Mouse (Mus musculus) stomach, embryonic 16.5 days (tissue): ENCODE measurements around the gene Gna13. TPM values are rescaled to one million over a fixed set of nuclear protein-coding genes. Genes with fewer than 3 reads are reported as not detected.
A peak's percentile ranks its signal among the peaks of the same experiment; 100 is the strongest.

ENCODE experiments used
- ATAC-seq: fragments of 200-750 bp; cut with Nextera tagmentation; 2 replicates; pipeline ENCODE4 v1.8.0; 2017; ENCODE audit warnings: moderate number of reproducible peaks, moderate TSS enrichment; ENCODE audit not compliant: insufficient read depth, low FRiP score
- H3K27ac ChIP-seq: fragments of 300-500 bp; sonication (generic); 2 replicates; pipeline ENCODE4 v1.5.1; 2014; ENCODE audit warnings: low read length
- H3K27me3 ChIP-seq: fragments of 300-500 bp; sonication (generic); 2 replicates; pipeline ENCODE4 v1.6.1; 2014; ENCODE audit warnings: low read length, control low read depth, mixed read lengths; ENCODE audit not compliant: control insufficient read depth, insufficient read depth
- H3K36me3 ChIP-seq: fragments of 300-500 bp; sonication (generic); 2 replicates; pipeline ENCODE4 v1.6.1; 2014; ENCODE audit warnings: low read length; ENCODE audit not compliant: control insufficient read depth, insufficient read depth
- H3K4me1 ChIP-seq: fragments of 300-500 bp; sonication (generic); 2 replicates; pipeline ENCODE4 v1.6.1; 2014; ENCODE audit warnings: low read length, control low read depth, mixed read lengths; ENCODE audit not compliant: control insufficient read depth, insufficient read depth
- H3K4me2 ChIP-seq: fragments of 300-500 bp; sonication (generic); 2 replicates; pipeline ENCODE4 v1.6.1; 2014; ENCODE audit warnings: low read depth, low read length, mixed read lengths
- H3K4me3 ChIP-seq: fragments of 300-500 bp; sonication (generic); replicated peaks from 2 replicates; pipeline ENCODE4 v1.5.1; 2014; ENCODE audit warnings: mild to moderate bottlenecking, low read length
- H3K9ac ChIP-seq: fragments of 300-500 bp; sonication (generic); 2 replicates; pipeline ENCODE4 v1.6.1; 2014; ENCODE audit warnings: low read length
- H3K9me3 ChIP-seq: fragments of 300-500 bp; sonication (generic); replicated peaks from 2 replicates; pipeline ENCODE4 v1.6.1; 2016; ENCODE audit warnings: low read length, control low read depth; ENCODE audit not compliant: control insufficient read depth
- WGBS: fragments of 180-500 bp; shearing (Covaris S2); extraction: QIAGEN DNeasy Blood & Tissue Kit; methylation state at CpG from one replicate; pipeline ENCODE4 v1.1.7; 2014; 5-methylcytosine and 5-hydroxymethylcytosine counted together
- polyA plus RNA-seq: library from polyadenylated mRNA; unstranded; fragments of >200 nt; fragmentation: Nextera tagmentation; extraction: Ambion mirVana; gene quantifications from 2 replicates; pipeline ENCODE4 v1.2.1, GENCODE M21; 2015

Gna13 gene
- polyA plus RNA-seq, 1 experiment from 2014 or later, result 28.8 TPM

- H3K4me2 ChIP-seq, result no peak overlapping the region
- no peak overlapping the region for H3K27ac ChIP-seq
- no peak overlapping the region for H3K9ac ChIP-seq
- H3K36me3 ChIP-seq, result no peaks in the 10 kb centered on the region
- no peak for ATAC-seq
- no peaks in the 10 kb centered on the region for H3K27me3 ChIP-seq
- 75% methylated on average over 14 of the region's 14 CpGs for WGBS
- no peaks in the 10 kb centered on the region for H3K4me1 ChIP-seq
- peaks cover 4% of the 10 kb centered on the region; the same call in 1 of the 2 replicates for H3K9me3 ChIP-seq
- no peak overlapping the region for H3K4me3 ChIP-seq
Measured at GRCm38 (mm10) chr11:109420567-109420962, 57.9 kb downstream of the Gna13 start.

DNA sequence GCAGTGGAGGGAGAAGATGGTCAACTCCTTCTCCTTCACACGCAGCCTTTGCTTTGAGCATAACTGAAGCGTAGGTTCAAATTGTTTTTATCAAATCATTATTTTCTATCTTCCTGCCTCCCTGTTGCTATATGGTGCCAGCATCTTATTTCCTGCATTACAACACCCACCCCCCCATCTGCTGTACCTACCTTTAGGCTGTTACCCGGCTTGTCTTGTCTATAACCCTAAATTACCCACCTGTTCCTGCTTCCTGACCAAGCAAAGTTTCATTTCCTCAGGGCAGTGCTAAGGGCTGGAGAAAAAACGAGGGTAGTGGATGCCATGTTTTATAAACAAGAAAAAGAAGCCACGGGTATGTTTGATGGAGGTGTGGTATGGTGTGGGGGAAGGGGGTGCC, 58.6 kb downstream of the Gna13 start:
- no peak for ATAC-seq
- WGBS, result 78% methylated on average over 5 of the region's 5 CpGs
- Histone ChIP-seq H3K9me3 (peaks cover 4% of the 10 kb centered on the region; the same call in 1 of the 2 replicates), H3K27me3 (no peaks in the 10 kb centered on the region), H3K27ac (no peak overlapping the region), H3K9ac (no peak overlapping the region), H3K36me3 (no peaks in the 10 kb centered on the region), H3K4me2 (no peak overlapping the region), H3K4me1 (no peaks in the 10 kb centered on the region), H3K4me3 (no peak overlapping the region)

DNA sequence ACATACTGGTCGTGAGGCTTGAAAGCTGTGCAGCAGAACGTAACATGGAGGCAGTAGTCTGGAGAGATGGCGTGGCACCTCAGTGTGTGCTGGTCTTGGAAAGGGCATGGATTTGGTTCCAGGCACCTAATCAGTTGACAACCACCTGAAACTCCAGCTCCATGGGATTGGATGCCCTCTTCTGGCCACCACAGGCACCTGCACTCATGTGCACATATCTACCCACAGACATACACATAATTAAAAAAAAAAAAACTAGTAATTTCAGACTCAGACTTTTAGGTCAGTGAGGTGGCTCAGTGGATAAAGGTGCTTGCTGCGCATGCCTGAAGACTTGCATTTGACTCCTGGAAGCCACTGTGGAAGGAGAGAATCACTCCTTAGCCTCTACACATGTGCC, 59.6 kb downstream of the Gna13 start:
- Histone ChIP-seq H3K36me3 (no peaks in the 10 kb centered on the region), H3K4me2 (no peak overlapping the region), H3K9me3 (peaks cover 4% of the 10 kb centered on the region; the same call in 1 of the 2 replicates), H3K4me3 (no peak overlapping the region), H3K27me3 (no peaks in the 10 kb centered on the region), H3K4me1 (peaks cover 9% of the 10 kb centered on the region), H3K27ac (no peak overlapping the region), H3K9ac (no peak overlapping the region)
- ATAC-seq, result no peak
- WGBS, result 98% methylated on average over 4 of the region's 4 CpGs

DNA sequence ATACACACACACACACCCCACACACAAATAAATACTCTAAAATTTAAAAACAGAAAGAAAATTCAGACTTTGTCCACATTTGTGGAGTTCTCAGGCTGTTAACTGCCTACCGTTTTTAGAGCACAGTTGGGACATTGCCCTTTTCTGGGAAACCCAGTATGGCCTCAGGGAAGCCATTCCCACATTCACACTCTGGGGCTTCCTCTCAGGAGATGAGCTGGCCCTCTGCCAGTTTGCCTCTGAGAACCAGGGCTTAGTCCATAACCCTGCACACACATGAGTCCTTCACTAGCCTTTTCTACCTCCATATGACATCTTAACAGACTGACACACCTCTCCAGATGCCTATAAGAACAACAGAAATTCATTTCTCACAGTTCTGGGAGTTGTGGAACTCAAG, 60.7 kb downstream of the Gna13 start:
- no peaks in the 10 kb centered on the region for H3K27me3 ChIP-seq
- no peak for ATAC-seq
- no peaks in the 10 kb centered on the region for H3K36me3 ChIP-seq
- WGBS, result 69% methylated on average over 1 of the region's 1 CpGs
- no peak overlapping the region for H3K4me2 ChIP-seq
- peaks cover 4% of the 10 kb centered on the region; the same call in 1 of the 2 replicates for H3K9me3 ChIP-seq
- H3K4me3 ChIP-seq, result no peak overlapping the region
- H3K27ac ChIP-seq, result no peak overlapping the region
- H3K9ac ChIP-seq, result no peak overlapping the region
- H3K4me1 ChIP-seq, result peaks cover 9% of the 10 kb centered on the region

DNA sequence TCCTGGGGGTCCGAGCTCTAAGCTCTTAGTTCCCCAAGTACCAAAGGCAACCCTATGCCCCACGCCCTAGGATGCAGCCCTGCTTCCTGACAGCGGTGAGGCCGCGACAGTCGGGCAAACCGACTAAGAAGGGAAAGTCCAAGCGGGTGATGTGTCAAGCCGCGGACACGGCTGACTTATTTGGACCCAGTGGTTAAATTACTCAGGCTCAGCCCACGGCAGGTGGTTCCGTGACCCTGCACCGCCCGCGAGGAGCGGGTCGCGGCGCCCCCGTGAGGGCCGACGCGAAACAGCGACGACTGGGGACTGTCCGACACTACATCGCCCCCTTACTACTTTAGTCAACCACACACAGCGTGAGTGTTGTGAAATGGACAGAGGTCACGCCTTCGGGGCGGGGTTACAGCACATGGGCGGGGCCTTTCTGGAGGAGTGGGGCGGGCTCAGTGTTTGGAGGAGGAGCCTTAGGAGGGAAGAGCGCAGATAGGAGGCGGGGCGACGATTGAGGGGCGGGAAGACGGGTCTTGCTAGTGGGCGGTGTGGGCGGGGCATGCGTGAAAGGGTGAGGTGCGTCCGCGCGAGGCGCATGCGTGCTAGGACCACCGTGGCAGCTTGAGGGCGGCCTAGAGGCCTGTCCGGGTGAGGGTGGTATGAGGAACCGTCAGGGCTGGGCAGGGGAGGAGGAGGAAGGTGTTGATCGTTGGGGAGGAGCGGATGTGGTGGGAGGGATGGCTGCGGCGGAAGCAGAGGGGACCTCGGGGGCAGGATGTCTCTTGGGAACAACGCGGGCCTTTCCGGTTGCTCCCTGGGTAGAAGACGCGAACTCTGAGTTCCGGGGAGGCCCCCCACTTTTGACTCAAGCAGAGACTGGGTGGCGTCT, 63.0 kb downstream of the Gna13 start, which contains the start of gene Amz2:
Gene Amz2, plus strand, starts transcription at position 555 of the 880 bp plus-strand sequence.
- peaks cover 9% of the 10 kb centered on the region for H3K4me1 ChIP-seq
- peak; percentile 97 for ATAC-seq
- peaks cover 12% of the 10 kb centered on the region for H3K36me3 ChIP-seq
- peak within 1 kb of the TSS; percentile 66 for H3K4me3 ChIP-seq
- peak within 1 kb of the TSS; percentile 84 for H3K9ac ChIP-seq
- H3K27me3 ChIP-seq, result no peaks in the 10 kb centered on the region
- H3K27ac ChIP-seq, result peak within 1 kb of the TSS; percentile 93
- peaks cover 4% of the 10 kb centered on the region; the same call in 1 of the 2 replicates for H3K9me3 ChIP-seq
- under 1% methylated on average over 65 of the region's 65 CpGs for WGBS
- H3K4me2 ChIP-seq, result peak within 1 kb of the TSS; percentile 64

GRCm38 (mm10) chr11:109426272-109426586, 63.6 kb downstream of the Gna13 start:
- Histone ChIP-seq H3K4me1 (peaks cover 9% of the 10 kb centered on the region), H3K4me3 (peak overlapping the region; percentile 66), H3K9ac (peak overlapping the region; percentile 84), H3K27ac (peak overlapping the region; percentile 93), H3K27me3 (no peaks in the 10 kb centered on the region), H3K9me3 (peaks cover 4% of the 10 kb centered on the region; the same call in 1 of the 2 replicates), H3K4me2 (peak overlapping the region; percentile 64), H3K36me3 (peaks cover 14% of the 10 kb centered on the region)
- ATAC-seq, result no peak; the same call in 1 of the 2 replicates
- under 1% methylated on average over 11 of the region's 11 CpGs for WGBS

- 97% methylated on average over 5 of the region's 5 CpGs for WGBS
- Histone ChIP-seq H3K9me3 (0 out of 2 replicates have a peak, but pooled peaks cover under 1% of the 10 kb centered on the region), H3K36me3 (peaks cover 14% of the 10 kb centered on the region), H3K27me3 (no peaks in the 10 kb centered on the region), H3K4me3 (no peak overlapping the region), H3K9ac (no peak overlapping the region), H3K4me2 (no peak overlapping the region), H3K4me1 (peaks cover 12% of the 10 kb centered on the region), H3K27ac (no peak overlapping the region)
- no peak for ATAC-seq
Measured at GRCm38 (mm10) chr11:109427353-109427752, 64.7 kb downstream of the Gna13 start.

DNA sequence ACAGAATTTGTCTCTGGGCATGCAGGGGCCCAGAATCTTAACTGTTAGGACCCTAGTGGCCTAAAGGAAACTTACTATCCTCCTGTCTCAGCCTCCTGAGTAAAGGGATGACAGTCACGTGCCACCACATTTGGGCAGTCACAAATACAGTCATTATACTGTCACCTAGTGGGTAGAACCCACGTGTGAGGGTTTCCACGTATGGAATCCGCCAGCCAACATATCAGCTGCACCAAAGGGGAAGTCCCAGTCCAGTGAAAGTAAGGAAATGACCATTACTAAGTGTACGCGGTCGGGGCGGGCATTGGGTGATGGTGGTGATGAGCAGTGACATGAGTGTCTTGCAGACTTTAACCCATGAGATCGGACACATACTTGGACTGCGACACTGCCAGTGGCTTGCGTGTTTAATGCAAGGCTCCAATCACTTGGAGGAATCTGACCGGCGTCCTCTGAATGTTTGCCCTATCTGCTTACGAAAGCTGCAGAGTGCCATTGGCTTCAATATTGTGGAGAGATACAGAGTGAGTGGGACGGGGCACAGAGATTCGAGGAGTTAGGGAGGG, 71.7 kb downstream of the Gna13 start:
- 90% methylated on average over 16 of the region's 16 CpGs for WGBS
- no peak overlapping the region for H3K27ac ChIP-seq
- H3K4me1 ChIP-seq, result 0 out of 2 replicates have a peak, but pooled peaks cover 3% of the 10 kb centered on the region
- no peak overlapping the region for H3K4me3 ChIP-seq
- H3K9me3 ChIP-seq, result no peaks in the 10 kb centered on the region
- H3K9ac ChIP-seq, result no peak overlapping the region
- H3K36me3 ChIP-seq, result peaks cover 20% of the 10 kb centered on the region
- no peak overlapping the region for H3K4me2 ChIP-seq
- no peak for ATAC-seq
- H3K27me3 ChIP-seq, result no peaks in the 10 kb centered on the region

GRCm38 (mm10) chr11:109436889-109437288, 74.3 kb downstream of the Gna13 start:
- Histone ChIP-seq H3K36me3 (0 out of 2 replicates have a peak, but pooled peaks cover 8% of the 10 kb centered on the region), H3K9ac (no peak overlapping the region), H3K27ac (no peak overlapping the region), H3K27me3 (no peaks in the 10 kb centered on the region), H3K9me3 (no peaks in the 10 kb centered on the region), H3K4me3 (no peak overlapping the region), H3K4me2 (no peak overlapping the region), H3K4me1 (0 out of 2 replicates have a peak, but pooled peaks cover 3% of the 10 kb centered on the region)
- ATAC-seq, result no peak
- WGBS, result 71% methylated on average over 7 of the region's 8 CpGs
